ENCODE assay signal across 12 mouse cellular contexts in genomic region chr4:32386931-32387330, GRCm38 (mm10).
DNase-seq lines count a peak whose midpoint lies in the region; ATAC-seq and TF ChIP-seq lines count a peak whose summit lies in the region.
"Had no signal": no experiment of that assay in that cellular context is flagged by ENCODE, and none has a peak within 500 bp of the region (broad histone marks: within the 10 kb centered on the region; RNA-seq: fewer than 3 reads in every experiment).

No protein-coding gene starts in this region.

- no peaks in the 10 kb centered on the region for H3K36me3 ChIP-seq in forebrain, embryonic 13.5 days (ENCODE audit: poor library complexity, severe bottlenecking)
- H3K36me3 ChIP-seq in forebrain, embryonic 16.5 days (ENCODE audit: control insufficient read depth, insufficient read depth), result no peaks in the 10 kb centered on the region
- H3K36me3 ChIP-seq in kidney, postnatal 0 days (ENCODE audit: insufficient read depth, low read length), result no peaks in the 10 kb centered on the region
- peaks cover 2% of the 10 kb centered on the region; the same call in 1 of the 2 replicates for H3K36me3 ChIP-seq in spleen, adult 2 months (ENCODE audit: control insufficient read depth, insufficient read depth, low read length)
- H3K36me3 ChIP-seq: hindbrain, embryonic 15.5 days had no signal

- no peak for TF ChIP-seq POLR2A in spleen, adult 2 months (IDR thresholded peaks at IDR 0.05; ENCODE audit: low read depth, low read length)

- peaks cover 46% of the 10 kb centered on the region for H3K4me1 ChIP-seq in forebrain, embryonic 13.5 days
- peaks cover 41% of the 10 kb centered on the region for H3K4me1 ChIP-seq in forebrain, embryonic 16.5 days (replicated peaks; ENCODE audit: control insufficient read depth, insufficient read depth, low read length)
- H3K4me1 ChIP-seq in kidney, postnatal 0 days (replicated peaks; ENCODE audit: insufficient read depth, low read length), result peaks cover 22% of the 10 kb centered on the region; the same call in 1 of the 2 replicates
- H3K4me1 ChIP-seq in spleen, adult 2 months (ENCODE audit: control insufficient read depth, insufficient read depth, insufficient read length), result peaks cover 15% of the 10 kb centered on the region; the same call in 1 of the 2 replicates

- no peak for TF ChIP-seq CTCF in kidney, postnatal 0 days (IDR thresholded peaks at IDR 0.05; ENCODE audit: low read depth)
- no peak for TF ChIP-seq CTCF in spleen, adult 2 months (IDR thresholded peaks at IDR 0.05; ENCODE audit: extremely low read depth, insufficient read depth, insufficient read length, insufficient replicate concordance)

- WGBS in forebrain, embryonic 13.5 days, result 81% methylated on average over 8 of the region's 8 CpGs
- WGBS in forebrain, embryonic 16.5 days, result 76% methylated on average over 8 of the region's 8 CpGs
- WGBS in kidney, postnatal 0 days, result 72% methylated on average over 8 of the region's 8 CpGs
- WGBS in spleen, adult 2 months, result 90% methylated on average over 8 of the region's 8 CpGs

- no peak overlapping the region for H3K4me3 ChIP-seq in forebrain, embryonic 13.5 days
- H3K4me3 ChIP-seq in forebrain, embryonic 16.5 days (replicated peaks; ENCODE audit: low read length), result no peak overlapping the region
- no peak overlapping the region for H3K4me3 ChIP-seq in kidney, postnatal 0 days (replicated peaks; ENCODE audit: low read depth, low read length)
- no peak overlapping the region for H3K4me3 ChIP-seq in spleen, adult 2 months (ENCODE audit: extremely low read depth, insufficient read depth, insufficient read length)
- H3K4me3 ChIP-seq: hindbrain, embryonic 15.5 days; midbrain, embryonic 10.5 days had no signal

- H3K27me3 ChIP-seq in forebrain, embryonic 13.5 days, result no peaks in the 10 kb centered on the region
- H3K27me3 ChIP-seq in forebrain, embryonic 16.5 days (replicated peaks; ENCODE audit: control insufficient read depth, insufficient read depth, low read length), result no peaks in the 10 kb centered on the region
- H3K27me3 ChIP-seq in kidney, postnatal 0 days (ENCODE audit: insufficient read depth, low read length), result no peaks in the 10 kb centered on the region
- no peaks in the 10 kb centered on the region for H3K27me3 ChIP-seq in spleen, adult 2 months (ENCODE audit: control insufficient read depth, insufficient read depth, low read length)
- H3K27me3 ChIP-seq: hindbrain, embryonic 15.5 days had no signal

- ATAC-seq in forebrain, embryonic 13.5 days, result no peak
- ATAC-seq in forebrain, embryonic 16.5 days, result no peak
- no peak for ATAC-seq in kidney, postnatal 0 days (replicated peaks; ENCODE audit: low FRiP score, low read depth)

- H3K4me2 ChIP-seq in forebrain, embryonic 13.5 days, result no peak overlapping the region
- no peak overlapping the region for H3K4me2 ChIP-seq in forebrain, embryonic 16.5 days (ENCODE audit: low read length)
- H3K4me2 ChIP-seq in kidney, postnatal 0 days (ENCODE audit: low read length), result no peak overlapping the region
- H3K4me2 ChIP-seq: hindbrain, embryonic 15.5 days had no signal

- no peak overlapping the region for H3K9ac ChIP-seq in forebrain, embryonic 13.5 days
- no peak overlapping the region for H3K9ac ChIP-seq in forebrain, embryonic 16.5 days (replicated peaks; ENCODE audit: low read depth, low read length)
- no peak overlapping the region for H3K9ac ChIP-seq in kidney, postnatal 0 days (ENCODE audit: low read depth, low read length)
- H3K9ac ChIP-seq: hindbrain, embryonic 15.5 days had no signal

- H3K9me3 ChIP-seq in forebrain, embryonic 13.5 days (replicated peaks), result no peaks in the 10 kb centered on the region
- no peaks in the 10 kb centered on the region for H3K9me3 ChIP-seq in forebrain, embryonic 16.5 days (ENCODE audit: control insufficient read depth, low read length)
- H3K9me3 ChIP-seq in kidney, postnatal 0 days (replicated peaks; ENCODE audit: low read length), result no peaks in the 10 kb centered on the region
- H3K9me3 ChIP-seq: hindbrain, embryonic 15.5 days; midbrain, embryonic 10.5 days had no signal

- DNase-seq in kidney, postnatal 0 days (ENCODE audit: low spot score), result peak; percentile 23
- DNase-seq in kidney, adult 11 months, result no peak
- no peak for DNase-seq in spleen, adult 2 months (ENCODE audit: low read depth in 1 of 2, low spot score in 2 of 2)
- DNase-seq in spleen, postnatal 10 days (ENCODE audit: low spot score in 2 of 2), result no peak
- DNase-seq in urinary bladder, postnatal 36 days (ENCODE audit: low spot score in 2 of 2), result no peak
- DNase-seq in right cerebral cortex, adult 2 months (ENCODE audit: low spot score in 2 of 2), result no peak
- DNase-seq: cerebellum, adult 8-10 months; right cerebral cortex, adult 18-20 months had no signal

- H3K27ac ChIP-seq in forebrain, embryonic 13.5 days, result peak overlapping the region; percentile 51
- H3K27ac ChIP-seq in forebrain, embryonic 16.5 days (ENCODE audit: low read length), result no peak overlapping the region; the same call in 1 of the 2 replicates
- H3K27ac ChIP-seq in kidney, postnatal 0 days, result 0 out of 2 replicates have a peak overlapping the region, but pooled peaks have one; percentile 52
- H3K27ac ChIP-seq in spleen, adult 2 months (ENCODE audit: insufficient read depth, low read length), result peak overlapping the region; percentile 2; the same call in 1 of the 2 replicates
